Mouse (Mus musculus): ENCODE measurements around the gene Brd9.
"Not testable (repeated sequence)": the region's sequence is repeated elsewhere in the genome, so short reads cannot be mapped to it uniquely, and the experiment has no call there.

Gene Brd9

GRCm38 (mm10) chr13:73990761-73991160, 53.1 kb downstream of the Brd9 start:
- DNase-seq (ENCODE audit: low spot score in 2 of 2) = no peak

DNA sequence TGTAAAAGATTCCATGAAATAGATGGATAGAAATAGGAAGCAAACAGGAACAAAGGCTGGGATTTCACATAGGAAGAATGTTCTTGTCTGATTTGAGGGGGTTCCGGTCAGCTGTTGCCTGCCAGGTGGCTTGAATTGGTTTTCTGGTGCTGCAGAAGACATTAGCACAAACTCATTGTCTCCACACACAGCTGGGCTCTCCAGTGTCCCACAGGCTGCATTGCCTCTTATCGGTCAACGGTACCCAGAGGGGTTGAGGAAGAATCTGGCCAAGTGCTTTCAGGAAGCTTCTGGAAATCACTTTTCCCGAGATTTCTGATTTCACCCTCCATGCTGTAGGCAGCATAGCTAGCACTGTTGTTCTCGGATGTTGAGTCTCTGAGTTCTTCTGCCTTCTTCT, 53.7 kb downstream of the Brd9 start:
- DNase-seq (ENCODE audit: low spot score in 2 of 2) = no peak

DNA sequence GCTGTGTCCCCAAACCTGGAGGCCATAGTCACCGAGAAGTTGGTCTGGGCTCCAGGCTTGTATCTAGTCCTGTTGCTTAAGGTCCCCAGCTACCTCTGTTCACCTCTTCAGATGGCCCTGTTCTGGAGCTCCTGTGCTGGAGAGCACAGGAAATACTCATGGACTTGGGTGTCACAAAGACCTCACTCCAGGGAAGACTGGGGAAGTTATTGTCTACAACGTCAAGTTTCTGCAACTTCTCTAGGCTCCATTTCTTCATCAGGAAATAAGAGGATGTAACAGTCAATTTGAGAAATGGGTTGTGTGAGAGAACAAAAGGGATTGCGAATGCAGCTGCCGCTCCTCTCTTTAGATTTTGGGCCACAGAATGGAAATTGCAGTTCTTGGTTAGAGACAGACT, 58.8 kb downstream of the Brd9 start:
- no peak for DNase-seq (ENCODE audit: low spot score in 2 of 2)

- no peak for DNase-seq (ENCODE audit: low spot score in 2 of 2)
Observed at GRCm38 (mm10) chr13:74000519-74000918, 62.9 kb downstream of the Brd9 start.

DNA sequence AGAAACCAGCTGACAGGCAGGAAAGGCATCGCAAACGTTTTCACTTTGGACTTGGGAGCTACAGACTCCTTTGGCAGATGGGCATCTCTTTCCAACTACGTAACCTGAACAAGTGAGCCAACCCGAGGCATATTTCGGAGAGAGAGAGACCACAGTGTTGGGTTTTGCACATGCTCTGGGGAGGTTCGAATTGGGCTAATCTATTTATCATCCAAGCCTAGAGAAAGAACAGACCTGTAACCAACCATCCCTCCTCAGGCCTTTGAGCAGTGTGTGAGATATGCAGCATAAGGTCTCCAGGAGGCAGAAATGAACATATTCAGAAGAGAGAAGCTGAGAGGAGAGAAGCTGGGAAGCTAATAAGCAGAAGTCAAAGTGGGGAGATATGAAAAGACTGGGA, 63.4 kb downstream of the Brd9 start:
- DNase-seq (ENCODE audit: low spot score in 2 of 2) = no peak

DNA sequence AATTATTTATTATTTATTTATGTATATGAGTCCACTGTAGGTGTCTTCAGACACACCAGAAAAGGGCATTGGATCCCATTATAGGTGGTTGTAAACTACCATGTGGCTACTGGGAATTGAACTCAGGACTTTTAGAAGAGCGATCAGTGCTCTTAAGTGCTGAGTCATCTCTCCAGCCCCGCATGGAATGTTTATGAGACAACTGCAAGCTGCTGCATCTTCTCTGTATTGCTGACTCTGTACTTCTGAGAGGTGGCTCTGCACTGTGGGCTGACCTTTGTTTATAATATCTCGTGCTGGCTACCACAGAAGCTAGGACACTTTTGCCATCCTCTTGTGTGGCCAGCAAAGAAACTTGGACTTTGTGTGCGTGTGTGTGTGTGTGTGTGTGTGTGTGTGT, 63.9 kb downstream of the Brd9 start:
- no peak for DNase-seq (ENCODE audit: low spot score in 2 of 2)

GRCm38 (mm10) chr13:74006881-74007280, 69.3 kb downstream of the Brd9 start:
- DNase-seq (ENCODE audit: low spot score in 2 of 2) = not testable (repeated sequence)

DNA sequence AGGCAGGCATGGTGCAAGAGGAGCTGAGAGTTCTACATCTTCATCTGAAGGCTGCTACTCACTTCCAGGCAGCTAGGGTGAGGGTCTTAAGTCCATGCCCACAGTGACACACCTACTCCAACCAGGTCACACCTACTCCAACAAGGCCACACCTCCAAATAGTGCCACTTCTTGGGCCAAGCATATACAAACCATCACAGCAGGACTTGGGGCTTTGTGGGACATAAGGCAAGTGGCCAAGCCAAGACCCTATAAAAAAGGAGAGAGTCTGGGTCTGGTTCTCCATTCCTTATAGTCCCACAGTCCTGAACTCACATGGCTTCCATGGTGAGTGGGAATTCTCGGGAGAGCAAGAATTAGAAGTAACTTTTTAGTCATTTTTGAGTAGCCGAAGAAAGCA, 70.6 kb downstream of the Brd9 start:
- DNase-seq (ENCODE audit: low spot score in 2 of 2) = not testable (repeated sequence)

- DNase-seq (ENCODE audit: low spot score in 2 of 2) = peak; percentile 86 to 90
Observed at GRCm38 (mm10) chr13:74008948-74009718, 71.5 kb downstream of the Brd9 start, which contains the start of gene Tppp. Gene Tppp, plus strand, starts transcription at chr13:74009407.

DNA sequence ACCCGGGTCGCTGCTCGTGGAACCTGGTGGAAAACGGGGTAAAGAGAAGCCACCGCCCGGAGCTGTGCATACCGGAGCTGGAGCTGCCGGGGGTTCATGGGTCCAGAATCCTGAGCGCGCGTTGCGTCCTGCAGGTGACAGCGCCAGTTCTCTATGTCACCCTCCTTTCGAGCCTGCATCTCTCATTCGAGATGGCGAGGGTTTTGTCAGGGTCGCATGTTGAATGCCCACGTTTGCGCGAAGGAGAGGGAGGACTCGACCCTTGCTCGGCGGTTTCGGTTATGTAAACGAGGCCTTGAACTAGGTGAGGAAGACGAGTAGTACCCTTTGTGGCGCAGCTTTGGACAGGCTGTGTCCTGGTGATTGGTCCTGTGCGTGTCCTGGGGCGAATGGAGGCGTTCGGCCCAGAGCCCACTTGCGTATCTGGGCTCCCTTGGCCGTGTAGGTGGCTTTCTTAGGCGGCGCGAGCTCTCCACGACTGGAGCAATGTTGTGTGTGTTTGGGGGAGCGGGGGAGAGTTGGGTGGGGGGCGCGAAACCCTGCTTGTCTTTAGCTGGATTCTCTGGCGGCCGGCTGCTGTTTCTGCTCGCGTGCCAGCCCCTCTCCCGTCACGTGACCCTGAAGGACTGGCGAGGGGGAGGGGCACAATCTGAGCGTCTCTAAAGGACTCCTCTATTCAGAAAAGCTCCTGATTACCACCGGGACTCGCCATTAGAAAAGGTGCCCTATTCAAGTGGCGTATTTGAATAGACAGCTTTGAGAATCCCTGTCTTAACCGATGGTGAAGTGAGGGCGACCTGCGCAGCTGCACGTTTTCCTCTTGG, 72.4 kb downstream of the Brd9 start:
- DNase-seq (ENCODE audit: low spot score in 2 of 2) = peak; percentile 35 to 44

All from thymus, postnatal 10 days (tissue).